Mouse (Mus musculus): Measurements from ENCODE around the gene Lsamp. TPM values are rescaled to one million over a fixed set of nuclear protein-coding genes. Genes with fewer than 3 reads are reported as not detected.

Gene Lsamp
- total and polyA plus RNA-seq, 3 experiments: not detected

DNA sequence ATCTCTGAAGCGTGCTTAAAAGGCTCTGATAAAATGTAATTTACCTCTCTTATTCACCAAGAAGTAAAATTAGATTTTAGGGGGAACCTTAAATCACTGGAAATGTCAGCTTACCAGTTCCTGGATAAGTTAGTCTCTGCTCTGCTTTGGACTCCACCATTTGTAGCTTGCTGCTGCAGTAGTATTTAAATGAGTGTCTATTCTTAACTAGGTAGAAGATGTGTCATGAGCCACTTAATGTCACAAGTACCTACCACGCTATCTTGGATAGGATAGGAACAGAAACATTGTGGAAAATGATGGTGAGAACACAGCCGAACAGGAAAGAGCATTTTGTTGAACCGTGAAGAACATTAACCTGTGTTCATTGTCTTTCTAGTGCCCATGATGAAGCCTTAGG, 1929.2 kb downstream of the Lsamp start:
- Histone ChIP-seq H3K27me3 (replicated peaks) (no peaks in the 10 kb centered on the region), H3K27ac (ENCODE audit: insufficient read depth, low read depth) (no peak overlapping the region), H3K4me3 (replicated peaks in 1 of 3; ENCODE audit: low read depth in 2 of 3, low read length in 2 of 3, poor library complexity in 1 of 3) (no peak overlapping the region), H3K4me2 (ENCODE audit: insufficient read depth, low read depth, poor library complexity, severe bottlenecking) (no peak overlapping the region), H3K79me2 (replicated peaks; ENCODE audit: control insufficient read depth, extremely low read depth, insufficient read depth, poor library complexity, severe bottlenecking) (no peaks in the 10 kb centered on the region), H3K9ac (ENCODE audit: insufficient read depth, low read depth) (no peak overlapping the region), H3K36me3 (replicated peaks in 1 of 2; ENCODE audit: control insufficient read depth in 1 of 2, insufficient read depth in 1 of 2, low read length in 1 of 2) (no peaks in the 10 kb centered on the region), H3K9me3 (replicated peaks; ENCODE audit: low read length) (peaks cover 48% of the 10 kb centered on the region), H3K4me1 (ENCODE audit: control insufficient read depth in 1 of 2, insufficient read depth in 2 of 2) (no peaks in the 10 kb centered on the region)
- dilution Hi-C loops (cut with MboI; ENCODE audit: extremely low pct_ligation_motif_present, extremely low pct_unique_long_range_greater_than_20kb, low sequenced_read_pairs): no loop called here
- TF ChIP-seq SMC3 (IDR thresholded peaks at IDR 0.05; ENCODE audit: low read depth, low read length) (no peak), RCOR1 (conservative IDR thresholded peaks at IDR 0.05; ENCODE audit: low read depth, low read length) (no peak), NRF1 (IDR thresholded peaks at IDR 0.05; ENCODE audit: low read depth, low read length) (no peak), ZKSCAN1 (IDR thresholded peaks at IDR 0.05; ENCODE audit: borderline replicate concordance, low read depth, low read length) (no peak), GABPA (IDR thresholded peaks at IDR 0.05; ENCODE audit: insufficient replicate concordance, low read depth, low read length) (no peak), PAX5 (IDR thresholded peaks at IDR 0.05; ENCODE audit: low read length) (no peak), KAT2A (IDR thresholded peaks at IDR 0.05; ENCODE audit: insufficient replicate concordance, low read length) (no peak), ZC3H11A (IDR thresholded peaks at IDR 0.05; ENCODE audit: low read depth, low read length) (no peak), CHD1 (IDR thresholded peaks at IDR 0.05; ENCODE audit: low read depth, low read length) (no peak), MAFK (IDR thresholded peaks at IDR 0.05; ENCODE audit: insufficient replicate concordance, low read length) (no peak), ETS1 (conservative IDR thresholded peaks at IDR 0.05; ENCODE audit: low read depth, low read length) (no peak), EP300 (IDR thresholded peaks at IDR 0.05; ENCODE audit: low read length) (no peak), ZNF384 (IDR thresholded peaks at IDR 0.05; ENCODE audit: low read depth, low read length) (no peak), MAX (IDR thresholded peaks at IDR 0.05; ENCODE audit: low read length) (no peak), SIN3A (IDR thresholded peaks at IDR 0.05; ENCODE audit: low read length) (no peak)
- no peak for DNase-seq (ENCODE audit: extremely low read depth)
- in situ Hi-C loops (cut with MboI; ENCODE audit: low pct_ligation_motif_present, low pct_unique_long_range_greater_than_20kb, low sequenced_read_pairs): no loop called here

DNA sequence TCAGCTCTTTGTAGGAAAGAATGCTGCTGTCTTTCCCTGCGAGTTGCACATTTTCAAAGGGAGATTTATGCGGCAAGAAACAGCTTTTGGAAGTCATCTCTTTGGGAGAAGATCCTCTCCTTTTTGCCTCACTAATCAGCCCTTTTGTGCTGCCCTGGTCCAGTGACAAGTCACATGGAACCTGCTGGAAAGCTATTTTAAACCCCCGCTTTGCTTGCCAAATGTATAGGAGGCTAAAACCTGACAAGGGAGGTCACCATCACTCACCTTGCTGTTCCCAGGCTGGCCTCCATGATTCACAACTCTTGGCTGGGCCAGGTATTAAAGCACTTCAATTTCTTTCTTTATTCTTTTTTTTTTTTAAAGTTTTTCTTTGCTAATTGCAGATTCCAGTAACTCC, 1932.2 kb downstream of the Lsamp start:
- no peak overlapping the region for H3K4me2 ChIP-seq (ENCODE audit: insufficient read depth, low read depth, poor library complexity, severe bottlenecking)
- peaks cover 57% of the 10 kb centered on the region for H3K9me3 ChIP-seq (replicated peaks; ENCODE audit: low read length)
- no peak overlapping the region for H3K9ac ChIP-seq (ENCODE audit: insufficient read depth, low read depth)
- DNase-seq (ENCODE audit: extremely low read depth): no peak
- H3K4me3 ChIP-seq (replicated peaks in 1 of 3; ENCODE audit: low read depth in 2 of 3, low read length in 2 of 3, poor library complexity in 1 of 3): no peak overlapping the region
- in situ Hi-C loops (cut with MboI; ENCODE audit: low pct_ligation_motif_present, low pct_unique_long_range_greater_than_20kb, low sequenced_read_pairs): no loop called here
- no peak overlapping the region for H3K27ac ChIP-seq (ENCODE audit: insufficient read depth, low read depth)
- no peaks in the 10 kb centered on the region for H3K4me1 ChIP-seq (ENCODE audit: control insufficient read depth in 1 of 2, insufficient read depth in 2 of 2)
- dilution Hi-C loops (cut with MboI; ENCODE audit: extremely low pct_ligation_motif_present, extremely low pct_unique_long_range_greater_than_20kb, low sequenced_read_pairs): no loop called here
- H3K27me3 ChIP-seq (replicated peaks): no peaks in the 10 kb centered on the region
- no peaks in the 10 kb centered on the region for H3K79me2 ChIP-seq (replicated peaks; ENCODE audit: control insufficient read depth, extremely low read depth, insufficient read depth, poor library complexity, severe bottlenecking)
- no peak for TF ChIP-seq JUND (conservative IDR thresholded peaks at IDR 0.05; ENCODE audit: low read depth, low read length)
- no peaks in the 10 kb centered on the region for H3K36me3 ChIP-seq (replicated peaks in 1 of 2; ENCODE audit: control insufficient read depth in 1 of 2, insufficient read depth in 1 of 2, low read length in 1 of 2)
